Mouse (Mus musculus): ENCODE measurements around the gene Cfap299. TPM values are rescaled to one million over a fixed set of nuclear protein-coding genes. Genes with fewer than 3 reads are reported as not detected.

The Cfap299 gene
- polyA plus RNA-seq, 1 experiment from 2014 or later, result 0.51 TPM

DNA sequence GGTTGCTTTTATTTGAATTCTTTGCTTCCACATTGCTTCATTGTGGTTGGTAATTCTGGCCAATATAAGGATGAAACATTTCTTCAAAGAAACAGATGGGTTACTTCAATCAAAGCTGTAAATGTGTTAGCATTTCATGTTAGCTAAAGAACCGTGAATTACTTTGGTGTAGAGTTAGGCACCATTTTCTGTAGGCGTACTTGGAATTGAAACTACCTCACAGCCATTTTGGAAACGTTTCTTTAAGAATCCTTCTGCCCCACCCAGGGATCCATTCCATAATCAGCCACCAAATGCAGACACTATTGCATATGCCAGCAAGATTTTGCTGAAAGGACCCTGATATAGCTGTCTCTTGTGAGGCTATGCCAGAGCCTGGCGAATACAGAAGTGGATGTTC lies 140.9 kb downstream of the Cfap299 start:
- Histone ChIP-seq H3K27me3 (no peaks in the 10 kb centered on the region), H3K9ac (replicated peaks) (no peak overlapping the region), H3K27ac (no peak overlapping the region), H3K4me3 (replicated peaks) (no peak overlapping the region), H3K4me2 (no peak overlapping the region), H3K9me3 (no peaks in the 10 kb centered on the region), H3K36me3 (no peaks in the 10 kb centered on the region), H3K4me1 (replicated peaks) (no peaks in the 10 kb centered on the region)
- 84% methylated on average over 4 of the region's 4 CpGs for WGBS
- ATAC-seq (ENCODE audit: insufficient number of reproducible peaks, insufficient read depth, low FRiP score, low TSS enrichment, low read depth), result no peak

DNA sequence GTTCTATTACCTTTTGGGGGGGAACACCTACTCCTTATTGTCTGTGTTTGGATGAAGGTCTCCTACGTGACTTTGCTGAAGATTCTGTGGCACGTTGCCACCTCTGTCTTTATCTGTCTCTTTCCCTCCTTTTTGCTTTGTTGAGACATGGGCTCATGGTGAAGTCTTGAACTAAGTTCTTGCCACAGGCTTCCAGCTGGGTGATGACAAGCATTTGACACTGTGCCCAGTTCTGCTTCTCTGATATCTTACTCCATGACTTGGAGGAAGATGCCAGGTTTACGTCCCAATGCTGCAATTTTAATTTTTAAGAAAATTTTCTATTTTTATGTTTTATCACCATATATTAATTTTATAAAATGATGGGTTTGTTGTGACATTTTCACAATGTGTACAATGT lies 147.4 kb downstream of the Cfap299 start:
- Histone ChIP-seq H3K4me3 (replicated peaks) (no peak overlapping the region), H3K4me2 (no peak overlapping the region), H3K36me3 (no peaks in the 10 kb centered on the region), H3K4me1 (replicated peaks) (no peaks in the 10 kb centered on the region), H3K9me3 (no peaks in the 10 kb centered on the region), H3K9ac (replicated peaks) (no peak overlapping the region), H3K27me3 (no peaks in the 10 kb centered on the region), H3K27ac (no peak overlapping the region)
- WGBS, result 86% methylated on average over 3 of the region's 3 CpGs
- no peak for ATAC-seq (ENCODE audit: insufficient number of reproducible peaks, insufficient read depth, low FRiP score, low TSS enrichment, low read depth)

DNA sequence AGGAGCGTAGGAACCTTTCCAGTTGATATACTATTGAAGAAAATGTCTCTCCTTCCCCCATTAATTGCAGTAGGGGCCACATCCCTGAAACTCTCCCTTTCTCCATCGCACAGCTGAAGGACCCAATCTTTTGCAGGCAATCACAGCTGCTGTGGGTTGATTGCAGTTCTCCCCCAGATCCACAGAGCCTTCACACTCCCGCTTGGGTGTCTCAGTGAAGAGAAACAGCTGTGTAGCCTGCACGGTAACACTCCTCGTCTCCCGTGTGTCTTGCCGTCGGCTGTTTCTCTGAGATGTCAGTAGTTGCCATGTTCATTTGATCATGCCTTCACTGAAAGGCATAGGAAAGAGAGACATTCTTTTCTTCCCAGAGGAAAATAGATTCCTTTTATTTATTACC lies 148.2 kb downstream of the Cfap299 start:
- no peak for ATAC-seq (ENCODE audit: insufficient number of reproducible peaks, insufficient read depth, low FRiP score, low TSS enrichment, low read depth)
- no peaks in the 10 kb centered on the region for H3K36me3 ChIP-seq
- H3K9me3 ChIP-seq, result no peaks in the 10 kb centered on the region
- no peaks in the 10 kb centered on the region for H3K4me1 ChIP-seq (replicated peaks)
- no peak overlapping the region for H3K9ac ChIP-seq (replicated peaks)
- H3K4me3 ChIP-seq (replicated peaks), result no peak overlapping the region
- no peaks in the 10 kb centered on the region for H3K27me3 ChIP-seq
- no peak overlapping the region for H3K27ac ChIP-seq
- H3K4me2 ChIP-seq, result no peak overlapping the region
- 44% methylated on average over 8 of the region's 8 CpGs for WGBS

DNA sequence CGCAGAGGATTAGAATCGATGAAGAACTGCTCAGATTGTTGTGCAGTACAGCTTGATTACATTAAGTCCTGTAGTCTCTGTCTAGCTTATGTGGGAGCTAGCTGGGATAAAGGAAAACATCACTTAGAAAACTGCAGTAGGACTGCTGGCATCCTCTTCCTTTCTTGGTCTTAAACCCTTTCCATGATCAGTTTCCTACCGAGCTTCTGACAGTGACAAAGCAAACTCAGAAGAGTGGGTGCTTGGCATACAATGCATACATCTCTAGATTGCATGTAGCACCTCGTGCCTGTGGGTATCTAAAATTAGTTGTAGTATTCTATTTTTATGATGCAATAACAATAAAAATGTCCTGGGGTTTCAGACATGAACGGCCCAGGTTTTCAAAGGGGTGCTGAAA lies 154.4 kb downstream of the Cfap299 start:
- H3K36me3 ChIP-seq, result no peaks in the 10 kb centered on the region
- no peak for ATAC-seq (ENCODE audit: insufficient number of reproducible peaks, insufficient read depth, low FRiP score, low TSS enrichment, low read depth)
- H3K4me1 ChIP-seq (replicated peaks), result no peaks in the 10 kb centered on the region
- H3K4me3 ChIP-seq (replicated peaks), result no peak overlapping the region
- no peaks in the 10 kb centered on the region for H3K9me3 ChIP-seq
- no peak overlapping the region for H3K4me2 ChIP-seq
- no peak overlapping the region for H3K9ac ChIP-seq (replicated peaks)
- no peak overlapping the region for H3K27ac ChIP-seq
- WGBS, result 75% methylated on average over 5 of the region's 5 CpGs
- no peaks in the 10 kb centered on the region for H3K27me3 ChIP-seq

DNA sequence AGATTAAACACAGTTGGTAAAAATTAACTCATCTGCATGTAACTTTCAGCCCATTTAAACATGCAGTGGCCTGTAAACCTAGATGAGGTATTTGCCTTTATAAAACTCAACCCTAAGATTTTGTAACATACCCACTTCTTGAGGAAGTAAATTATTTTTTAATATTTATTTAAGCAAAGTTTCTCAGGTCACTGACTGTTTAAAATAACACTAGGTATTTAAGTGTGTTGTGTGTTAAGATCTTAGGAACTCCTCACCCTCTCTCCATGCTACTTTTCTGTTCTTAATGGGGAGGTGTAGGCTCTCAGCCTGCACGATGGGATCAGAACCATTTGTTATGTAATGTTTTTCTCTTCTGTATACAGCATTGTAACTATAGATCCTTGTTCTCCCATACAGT lies 156.1 kb downstream of the Cfap299 start:
- H3K9ac ChIP-seq (replicated peaks), result no peak overlapping the region
- H3K36me3 ChIP-seq, result no peaks in the 10 kb centered on the region
- H3K27ac ChIP-seq, result no peak overlapping the region
- ATAC-seq (ENCODE audit: insufficient number of reproducible peaks, insufficient read depth, low FRiP score, low TSS enrichment, low read depth), result no peak
- no peaks in the 10 kb centered on the region for H3K4me1 ChIP-seq (replicated peaks)
- H3K4me3 ChIP-seq (replicated peaks), result no peak overlapping the region
- H3K27me3 ChIP-seq, result no peaks in the 10 kb centered on the region
- no peaks in the 10 kb centered on the region for H3K9me3 ChIP-seq
- no peak overlapping the region for H3K4me2 ChIP-seq
- WGBS, result 87% methylated on average over 1 of the region's 1 CpGs

DNA sequence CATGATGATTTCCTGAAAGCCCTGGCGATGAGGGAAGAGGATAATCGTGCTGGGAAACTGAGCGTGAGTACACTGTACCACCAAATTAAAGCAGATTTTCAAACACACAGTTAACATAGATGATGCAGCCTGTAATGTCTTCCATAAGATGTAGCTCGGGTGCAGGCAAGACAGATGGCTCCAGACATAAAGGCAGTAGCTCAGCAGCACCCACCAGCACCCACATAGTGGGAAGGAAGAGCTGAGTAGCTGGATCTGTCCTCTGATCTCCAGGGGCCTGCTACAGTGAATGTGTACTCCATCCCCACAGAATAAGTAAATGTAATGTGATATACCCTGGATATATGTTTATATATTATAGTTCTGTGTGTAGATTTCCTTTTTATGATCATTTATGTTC lies 169.2 kb downstream of the Cfap299 start:
- 86% methylated on average over 4 of the region's 4 CpGs for WGBS
- no peaks in the 10 kb centered on the region for H3K9me3 ChIP-seq
- H3K9ac ChIP-seq (replicated peaks), result no peak overlapping the region
- H3K4me2 ChIP-seq, result no peak overlapping the region
- H3K27ac ChIP-seq, result no peak overlapping the region
- no peaks in the 10 kb centered on the region for H3K4me1 ChIP-seq (replicated peaks)
- no peaks in the 10 kb centered on the region for H3K36me3 ChIP-seq
- no peak overlapping the region for H3K4me3 ChIP-seq (replicated peaks)
- no peak for ATAC-seq (ENCODE audit: insufficient number of reproducible peaks, insufficient read depth, low FRiP score, low TSS enrichment, low read depth)
- no peaks in the 10 kb centered on the region for H3K27me3 ChIP-seq

DNA sequence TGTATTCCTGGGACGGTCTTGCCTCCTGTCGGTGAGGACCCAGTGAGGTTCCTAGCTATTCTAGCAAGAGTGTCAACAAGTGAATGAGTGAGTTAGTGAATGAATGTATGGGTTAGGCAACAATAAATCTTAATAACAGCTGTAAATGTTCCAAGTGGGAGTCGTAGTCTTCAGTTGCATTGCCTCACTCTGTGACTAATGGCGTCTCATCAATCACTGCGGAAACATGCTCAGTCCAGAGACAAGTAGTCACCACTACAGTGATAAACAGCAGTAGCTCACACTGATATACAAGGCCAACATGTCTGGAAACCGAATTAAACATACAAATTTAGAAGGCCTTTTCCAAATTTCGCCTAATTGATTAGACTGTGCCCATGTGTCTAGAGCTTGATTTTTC lies 187.1 kb downstream of the Cfap299 start:
- Histone ChIP-seq H3K27ac (no peak overlapping the region), H3K27me3 (no peaks in the 10 kb centered on the region), H3K9me3 (no peaks in the 10 kb centered on the region), H3K4me2 (no peak overlapping the region), H3K4me1 (replicated peaks) (no peaks in the 10 kb centered on the region), H3K36me3 (no peaks in the 10 kb centered on the region), H3K4me3 (replicated peaks) (no peak overlapping the region), H3K9ac (replicated peaks) (no peak overlapping the region)
- 72% methylated on average over 7 of the region's 7 CpGs for WGBS
- ATAC-seq (ENCODE audit: insufficient number of reproducible peaks, insufficient read depth, low FRiP score, low TSS enrichment, low read depth), result no peak

DNA sequence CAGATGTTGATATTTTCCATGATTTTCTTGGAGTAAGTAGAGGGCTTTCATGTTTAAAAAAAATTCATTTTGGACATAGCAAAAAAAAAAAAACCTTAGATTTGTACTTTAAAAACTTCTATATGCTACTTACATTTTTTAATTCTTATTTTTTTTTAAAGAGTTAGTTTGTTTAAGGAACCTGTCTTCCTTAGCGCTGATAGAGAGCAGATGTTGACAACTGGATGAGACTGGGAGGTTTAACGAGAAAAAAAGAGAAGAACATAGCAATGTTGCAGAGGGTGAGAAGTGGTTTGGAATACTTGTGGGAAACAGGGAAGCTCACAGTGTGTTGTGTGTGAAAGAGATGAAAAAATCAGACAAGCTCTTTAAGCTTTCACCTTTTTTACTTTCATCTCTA lies 191.0 kb downstream of the Cfap299 start:
- no peak for ATAC-seq (ENCODE audit: insufficient number of reproducible peaks, insufficient read depth, low FRiP score, low TSS enrichment, low read depth)
- no peaks in the 10 kb centered on the region for H3K4me1 ChIP-seq (replicated peaks)
- H3K4me3 ChIP-seq (replicated peaks), result no peak overlapping the region
- WGBS, result 59% methylated on average over 2 of the region's 2 CpGs
- no peaks in the 10 kb centered on the region for H3K9me3 ChIP-seq
- H3K27ac ChIP-seq, result no peak overlapping the region
- no peaks in the 10 kb centered on the region for H3K36me3 ChIP-seq
- no peaks in the 10 kb centered on the region for H3K27me3 ChIP-seq
- H3K9ac ChIP-seq (replicated peaks), result no peak overlapping the region
- H3K4me2 ChIP-seq, result no peak overlapping the region

DNA sequence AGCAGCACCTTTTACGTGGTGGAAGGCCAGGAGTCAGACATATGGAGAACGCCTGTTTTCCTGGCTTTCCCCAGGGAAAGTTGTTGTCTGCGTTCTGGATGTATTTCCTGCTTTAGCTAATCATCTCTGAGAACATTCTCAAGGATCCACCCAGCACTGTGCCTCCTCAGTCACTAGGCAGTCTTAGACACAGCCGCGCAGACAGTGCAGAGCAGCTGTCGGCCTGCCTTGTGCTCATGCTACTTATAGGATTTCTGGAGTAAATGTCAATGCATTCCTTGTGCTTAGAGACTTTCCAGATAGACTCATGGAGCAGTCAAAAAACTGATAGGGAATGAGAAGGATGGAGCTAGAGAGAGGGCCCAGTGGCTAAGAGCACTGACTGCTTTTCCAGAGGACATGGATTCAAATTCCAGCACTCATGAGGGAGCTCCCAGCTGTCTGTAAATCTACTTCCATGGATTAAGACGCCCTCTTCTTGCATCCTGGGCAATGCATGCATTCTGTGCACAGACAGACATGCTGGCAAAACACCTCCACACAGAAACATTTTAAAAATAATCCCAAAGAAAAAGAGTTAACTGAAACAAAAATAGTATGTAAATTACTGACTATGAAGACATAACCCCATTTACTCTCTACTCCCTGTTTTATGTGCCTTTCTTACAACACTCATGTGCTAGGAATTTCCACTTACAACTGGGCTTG lies 193.3 kb downstream of the Cfap299 start:
- no peaks in the 10 kb centered on the region for H3K36me3 ChIP-seq

DNA sequence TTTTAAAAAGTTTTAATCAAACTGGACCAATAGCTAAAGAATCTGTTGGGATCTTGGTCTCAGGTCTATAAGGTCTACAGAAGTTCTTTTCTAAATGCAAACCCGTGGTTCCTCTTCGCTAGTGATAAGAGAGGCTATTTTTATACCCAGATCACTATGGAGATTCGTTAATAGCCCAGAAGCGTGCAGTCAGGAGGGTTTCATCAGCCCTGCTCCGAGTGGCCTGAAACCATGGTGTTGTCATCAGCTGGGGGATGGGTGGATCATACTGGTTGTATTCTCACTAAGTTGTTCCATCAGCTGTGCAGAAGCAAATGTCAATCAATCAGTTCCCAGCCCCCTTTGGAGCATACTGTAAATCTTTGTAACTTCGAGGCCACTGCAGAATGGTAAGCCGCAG lies 193.9 kb downstream of the Cfap299 start:
- WGBS, result 86% methylated on average over 7 of the region's 7 CpGs

More for the DNA sequence above, 193.3 kb downstream of the Cfap299 start:
- Histone ChIP-seq H3K4me1 (replicated peaks) (no peaks in the 10 kb centered on the region), H3K4me2 (no peak overlapping the region), H3K9me3 (no peaks in the 10 kb centered on the region), H3K4me3 (replicated peaks) (no peak overlapping the region), H3K27ac (no peak overlapping the region), H3K9ac (replicated peaks) (no peak overlapping the region), H3K27me3 (no peaks in the 10 kb centered on the region)
- ATAC-seq (ENCODE audit: insufficient number of reproducible peaks, insufficient read depth, low FRiP score, low TSS enrichment, low read depth), result no peak
- WGBS, result 87% methylated on average over 7 of the region's 7 CpGs

DNA sequence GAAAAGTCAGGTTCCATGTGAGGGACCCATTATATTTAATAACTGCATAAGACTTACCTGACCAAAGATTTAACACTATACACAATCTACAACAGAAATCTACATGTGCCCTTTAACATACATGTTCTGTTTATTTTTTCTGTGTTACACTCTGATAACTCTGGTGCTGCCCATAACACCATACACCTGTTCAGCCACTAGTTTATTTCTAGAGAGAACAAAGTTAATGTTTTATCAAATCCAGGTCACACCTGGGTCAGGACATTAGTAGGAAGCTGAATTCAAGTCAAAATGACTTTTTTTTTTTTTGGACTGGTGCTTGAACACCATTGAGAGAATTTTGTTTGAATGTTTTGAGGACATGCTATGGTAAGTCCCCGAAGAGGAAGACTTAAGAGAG lies 194.7 kb downstream of the Cfap299 start:
- WGBS, result 91% methylated on average over 1 of the region's 1 CpGs
- Histone ChIP-seq H3K9ac (replicated peaks) (no peak overlapping the region), H3K27me3 (no peaks in the 10 kb centered on the region), H3K4me3 (replicated peaks) (no peak overlapping the region), H3K9me3 (no peaks in the 10 kb centered on the region), H3K27ac (no peak overlapping the region), H3K4me1 (replicated peaks) (no peaks in the 10 kb centered on the region), H3K4me2 (no peak overlapping the region), H3K36me3 (no peaks in the 10 kb centered on the region)
- no peak for ATAC-seq (ENCODE audit: insufficient number of reproducible peaks, insufficient read depth, low FRiP score, low TSS enrichment, low read depth)

More for the DNA sequence above, 193.9 kb downstream of the Cfap299 start:
- Histone ChIP-seq H3K9ac (replicated peaks) (no peak overlapping the region), H3K27me3 (no peaks in the 10 kb centered on the region), H3K4me3 (replicated peaks) (no peak overlapping the region), H3K9me3 (no peaks in the 10 kb centered on the region), H3K4me1 (replicated peaks) (no peaks in the 10 kb centered on the region), H3K27ac (no peak overlapping the region), H3K36me3 (no peaks in the 10 kb centered on the region), H3K4me2 (no peak overlapping the region)
- no peak for ATAC-seq (ENCODE audit: insufficient number of reproducible peaks, insufficient read depth, low FRiP score, low TSS enrichment, low read depth)

DNA sequence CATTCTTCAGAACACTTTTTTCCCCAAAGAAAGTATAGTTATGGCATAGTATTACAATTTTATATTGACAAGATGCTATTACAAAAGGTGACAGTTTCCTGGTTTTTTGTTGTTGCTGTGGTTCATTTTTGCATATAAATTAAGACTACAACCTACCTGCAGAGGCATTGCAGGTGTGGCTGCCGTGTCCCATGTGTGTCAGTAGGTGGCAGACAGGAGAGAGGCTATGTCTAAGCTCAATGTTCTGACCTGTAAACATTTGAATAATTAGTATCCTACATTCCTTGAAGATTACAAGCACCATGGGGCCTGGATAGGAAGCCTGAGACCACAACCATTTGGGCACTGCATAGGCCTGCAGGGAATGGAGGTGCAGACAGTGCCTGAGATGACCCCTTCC lies 212.2 kb downstream of the Cfap299 start:
- WGBS, result 84% methylated on average over 1 of the region's 1 CpGs

More for the DNA sequence above, 212.2 kb downstream of the Cfap299 start:
- H3K36me3 ChIP-seq, result no peaks in the 10 kb centered on the region
- H3K4me2 ChIP-seq, result no peak overlapping the region
- no peaks in the 10 kb centered on the region for H3K4me1 ChIP-seq (replicated peaks)
- no peak for ATAC-seq (ENCODE audit: insufficient number of reproducible peaks, insufficient read depth, low FRiP score, low TSS enrichment, low read depth)
- no peak overlapping the region for H3K9ac ChIP-seq (replicated peaks)
- H3K4me3 ChIP-seq (replicated peaks), result no peak overlapping the region
- no peaks in the 10 kb centered on the region for H3K9me3 ChIP-seq
- no peaks in the 10 kb centered on the region for H3K27me3 ChIP-seq
- no peak overlapping the region for H3K27ac ChIP-seq
